Mouse (Mus musculus): ENCODE data around the gene Aatf. TPM values are rescaled to one million over a fixed set of nuclear protein-coding genes. Genes with fewer than 3 reads are reported as not detected.

The Aatf gene
- polyA plus RNA-seq, 1 experiment from 2014 or later = 63.2 TPM

- DNase-seq (ENCODE audit: extremely low spot score, low spot score) = no peak
- no peaks in the 10 kb centered on the region for H3K9me3 ChIP-seq
- WGBS = 95% methylated on average over 4 of the region's 4 CpGs
- H3K36me3 ChIP-seq (replicated peaks) = peaks cover 13% of the 10 kb centered on the region
- H3K27me3 ChIP-seq (ENCODE audit: poor library complexity, severe bottlenecking) = no peaks in the 10 kb centered on the region
- H3K27ac ChIP-seq = no peak overlapping the region
- H3K4me3 ChIP-seq = no peak overlapping the region
- peaks cover 16% of the 10 kb centered on the region for H3K4me1 ChIP-seq
Measured at GRCm38 (mm10) chr11:84475991-84476390, 37.3 kb downstream of the Aatf start.

- H3K27ac ChIP-seq = no peak overlapping the region
- no peaks in the 10 kb centered on the region for H3K27me3 ChIP-seq (ENCODE audit: poor library complexity, severe bottlenecking)
- no peak for DNase-seq (ENCODE audit: extremely low spot score, low spot score)
- no peaks in the 10 kb centered on the region for H3K4me1 ChIP-seq
- 89% methylated on average over 4 of the region's 4 CpGs for WGBS
- peaks cover 30% of the 10 kb centered on the region for H3K36me3 ChIP-seq (replicated peaks)
- no peaks in the 10 kb centered on the region for H3K9me3 ChIP-seq
- no peak overlapping the region for H3K4me3 ChIP-seq
Measured at GRCm38 (mm10) chr11:84473093-84473667, 40.1 kb downstream of the Aatf start.

- peaks cover 32% of the 10 kb centered on the region for H3K36me3 ChIP-seq (replicated peaks)
- no peaks in the 10 kb centered on the region for H3K4me1 ChIP-seq
- H3K27me3 ChIP-seq (ENCODE audit: poor library complexity, severe bottlenecking) = no peaks in the 10 kb centered on the region
- H3K27ac ChIP-seq = no peak overlapping the region
- DNase-seq (ENCODE audit: extremely low spot score, low spot score) = no peak
- 92% methylated on average over 5 of the region's 5 CpGs for WGBS
- H3K9me3 ChIP-seq = no peaks in the 10 kb centered on the region
- no peak overlapping the region for H3K4me3 ChIP-seq
Measured at GRCm38 (mm10) chr11:84464571-84464970, 48.8 kb downstream of the Aatf start.

DNA sequence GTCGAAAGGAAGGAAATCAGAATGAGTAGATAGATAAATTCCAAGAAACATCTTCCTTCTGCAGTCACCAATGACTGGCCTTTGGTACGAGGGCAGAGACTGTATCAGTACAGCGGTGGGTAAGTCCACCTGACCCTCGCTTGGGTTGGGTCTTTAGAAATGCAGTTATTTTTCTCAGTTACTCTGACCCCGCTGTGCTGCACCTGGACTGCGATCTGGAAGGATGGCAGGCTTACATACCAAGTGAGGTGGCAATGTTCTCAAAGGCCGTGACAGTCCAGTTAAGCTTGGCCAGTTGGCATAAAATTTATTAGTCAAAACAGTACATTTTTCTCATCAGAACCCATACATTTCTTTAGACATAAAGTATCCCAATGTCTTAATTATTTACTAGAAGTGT lies 59.4 kb downstream of the Aatf start:
- WGBS = 92% methylated on average over 7 of the region's 7 CpGs
- Histone ChIP-seq H3K27ac (no peak overlapping the region), H3K4me3 (no peak overlapping the region), H3K9me3 (no peaks in the 10 kb centered on the region), H3K27me3 (ENCODE audit: poor library complexity, severe bottlenecking) (no peaks in the 10 kb centered on the region), H3K36me3 (replicated peaks) (0 out of 2 replicates have a peak, but pooled peaks cover 4% of the 10 kb centered on the region), H3K4me1 (no peaks in the 10 kb centered on the region)
- no peak for DNase-seq (ENCODE audit: extremely low spot score, low spot score)

DNA sequence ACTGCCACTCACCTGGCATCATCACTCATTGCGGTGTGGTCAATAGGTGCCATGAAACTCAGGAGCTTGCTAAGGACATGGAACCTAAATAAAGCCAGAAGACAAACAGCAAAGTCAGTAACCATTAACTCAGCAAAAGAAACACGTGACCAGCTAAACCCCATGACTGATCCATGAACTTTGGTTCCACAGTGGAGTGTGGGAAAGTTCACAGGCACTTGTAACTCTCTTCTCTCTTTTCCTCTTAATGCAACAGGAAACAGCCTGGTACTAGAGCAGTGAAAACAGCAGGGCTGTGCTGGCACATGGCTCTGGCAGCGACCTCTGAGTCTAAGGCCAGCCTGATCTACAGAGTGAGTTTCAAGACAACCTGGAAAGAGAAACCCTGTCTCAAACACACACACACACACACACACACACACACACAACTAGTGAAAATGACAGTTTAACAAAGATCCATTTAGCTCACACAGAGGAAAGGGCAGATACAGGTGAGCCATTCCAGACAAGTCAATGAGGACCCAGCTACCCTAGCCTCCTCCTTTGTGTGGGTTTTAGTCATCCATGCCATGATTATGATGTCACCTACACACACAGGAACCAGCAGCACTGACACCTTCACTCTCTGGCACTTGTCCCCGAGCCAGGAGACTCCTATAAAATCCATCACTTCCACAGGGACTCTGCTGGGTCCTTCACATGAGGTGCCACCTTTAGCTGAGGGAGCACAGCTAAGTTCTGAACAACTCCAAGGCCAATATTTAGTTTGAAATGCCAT lies 70.6 kb downstream of the Aatf start:
- Histone ChIP-seq H3K9me3 (no peaks in the 10 kb centered on the region), H3K4me1 (no peaks in the 10 kb centered on the region), H3K27ac (no peak overlapping the region), H3K27me3 (ENCODE audit: poor library complexity, severe bottlenecking) (no peaks in the 10 kb centered on the region), H3K4me3 (no peak overlapping the region), H3K36me3 (replicated peaks) (peaks cover 20% of the 10 kb centered on the region)
- DNase-seq (ENCODE audit: extremely low spot score, low spot score) = no peak
- 94% methylated on average over 4 of the region's 4 CpGs for WGBS

- Histone ChIP-seq H3K27me3 (ENCODE audit: poor library complexity, severe bottlenecking) (no peaks in the 10 kb centered on the region), H3K36me3 (replicated peaks) (peaks cover 18% of the 10 kb centered on the region)
- WGBS = 93% methylated on average over 3 of the region's 3 CpGs
Measured at GRCm38 (mm10) chr11:84440402-84440801, 72.9 kb downstream of the Aatf start.

DNA sequence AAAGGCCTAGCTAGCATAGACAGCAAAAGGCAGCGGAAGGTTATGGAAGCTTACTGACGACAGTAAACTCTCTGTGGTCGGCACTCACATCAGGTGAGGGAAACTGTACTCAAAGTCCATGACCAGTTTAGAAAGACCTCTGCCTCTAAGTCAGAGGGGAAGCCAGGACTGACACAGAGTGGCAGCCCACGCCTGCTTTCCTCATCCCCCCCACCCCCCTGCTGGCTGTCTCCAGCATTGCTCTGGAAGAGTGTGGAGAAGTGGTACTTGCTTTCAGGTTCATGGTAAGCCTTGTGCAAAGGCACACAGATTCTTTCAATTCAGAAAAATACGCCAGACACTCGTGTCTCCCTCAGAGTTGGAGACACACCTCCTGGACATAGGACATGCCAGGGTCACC lies 78.4 kb downstream of the Aatf start:
- H3K27ac ChIP-seq = no peak overlapping the region
- DNase-seq (ENCODE audit: extremely low spot score, low spot score) = no peak
- H3K27me3 ChIP-seq (ENCODE audit: poor library complexity, severe bottlenecking) = no peaks in the 10 kb centered on the region
- no peaks in the 10 kb centered on the region for H3K9me3 ChIP-seq
- peaks cover 10% of the 10 kb centered on the region for H3K4me1 ChIP-seq
- WGBS = 73% methylated on average over 6 of the region's 6 CpGs
- no peak overlapping the region for H3K4me3 ChIP-seq
- peaks cover 5% of the 10 kb centered on the region for H3K36me3 ChIP-seq (replicated peaks)

More at GRCm38 (mm10) chr11:84440402-84440801, 72.9 kb downstream of the Aatf start:
- no peak for DNase-seq (ENCODE audit: extremely low spot score, low spot score)
- Histone ChIP-seq H3K27ac (no peak overlapping the region), H3K9me3 (no peaks in the 10 kb centered on the region), H3K4me3 (no peak overlapping the region), H3K4me1 (no peaks in the 10 kb centered on the region)

DNA sequence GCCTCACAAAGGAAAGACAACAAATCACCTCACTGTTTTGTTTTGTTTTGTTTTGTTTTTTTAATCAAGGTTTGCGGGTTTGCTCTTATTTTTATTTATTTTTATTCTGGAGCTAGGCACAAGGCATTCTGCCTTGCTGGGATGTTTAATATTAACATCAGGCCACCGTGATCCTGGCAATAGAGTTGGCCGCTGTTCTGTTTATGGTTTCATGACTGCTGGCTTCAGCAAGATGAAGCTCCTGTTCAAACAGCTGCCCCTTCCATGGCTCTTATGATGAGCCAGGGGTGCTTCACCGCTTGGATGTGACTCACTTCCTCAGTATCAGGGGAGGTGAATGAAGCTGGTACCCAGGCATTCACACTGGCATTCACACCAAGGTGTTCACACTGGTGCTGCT lies 83.0 kb downstream of the Aatf start:
- DNase-seq (ENCODE audit: extremely low spot score, low spot score) = no peak
- no peak overlapping the region for H3K27ac ChIP-seq
- WGBS = 93% methylated on average over 4 of the region's 4 CpGs

DNA sequence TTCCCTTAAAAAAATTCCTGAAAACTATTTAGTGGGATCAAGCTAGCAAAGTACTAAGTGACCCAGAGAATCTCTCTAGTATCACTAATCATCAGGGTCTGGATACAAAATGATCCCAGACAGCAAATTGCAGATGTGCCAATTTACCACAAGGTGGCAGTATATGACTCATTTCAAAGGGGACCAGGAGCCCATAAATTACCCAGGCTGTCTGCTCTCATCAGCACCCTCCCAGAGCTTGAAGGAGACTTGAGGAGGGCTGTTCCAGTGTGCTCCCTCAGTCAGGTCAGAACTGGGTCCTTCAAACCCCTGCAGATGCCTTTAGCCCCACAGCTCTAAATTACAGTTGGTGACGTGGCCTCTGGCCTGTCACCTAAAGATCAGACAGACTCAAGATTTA lies 83.7 kb downstream of the Aatf start:
- no peaks in the 10 kb centered on the region for H3K9me3 ChIP-seq
- no peak overlapping the region for H3K27ac ChIP-seq
- no peak for DNase-seq (ENCODE audit: extremely low spot score, low spot score)
- H3K4me3 ChIP-seq = no peak overlapping the region
- peaks cover 7% of the 10 kb centered on the region for H3K36me3 ChIP-seq (replicated peaks)
- H3K27me3 ChIP-seq (ENCODE audit: poor library complexity, severe bottlenecking) = no peaks in the 10 kb centered on the region
- 64% methylated on average over 1 of the region's 1 CpGs for WGBS
- H3K4me1 ChIP-seq = peaks cover 24% of the 10 kb centered on the region

More for the DNA sequence above, 83.0 kb downstream of the Aatf start:
- Histone ChIP-seq H3K36me3 (replicated peaks) (peaks cover 5% of the 10 kb centered on the region), H3K9me3 (no peaks in the 10 kb centered on the region), H3K4me3 (no peak overlapping the region), H3K4me1 (peaks cover 19% of the 10 kb centered on the region), H3K27me3 (ENCODE audit: poor library complexity, severe bottlenecking) (no peaks in the 10 kb centered on the region)

GRCm38 (mm10) chr11:84426633-84426998 lies 86.7 kb downstream of the Aatf start:
- H3K27me3 ChIP-seq (ENCODE audit: poor library complexity, severe bottlenecking) = no peaks in the 10 kb centered on the region
- H3K4me3 ChIP-seq = no peak overlapping the region
- H3K36me3 ChIP-seq (replicated peaks) = peaks cover 7% of the 10 kb centered on the region
- no peaks in the 10 kb centered on the region for H3K9me3 ChIP-seq
- no peak overlapping the region for H3K27ac ChIP-seq
- peaks cover 31% of the 10 kb centered on the region for H3K4me1 ChIP-seq
- DNase-seq (ENCODE audit: extremely low spot score, low spot score) = no peak
- 91% methylated on average over 5 of the region's 5 CpGs for WGBS

- Histone ChIP-seq H3K36me3 (replicated peaks) (peaks cover 7% of the 10 kb centered on the region), H3K27ac (no peak overlapping the region), H3K4me1 (peaks cover 27% of the 10 kb centered on the region), H3K9me3 (no peaks in the 10 kb centered on the region), H3K4me3 (no peak overlapping the region), H3K27me3 (ENCODE audit: poor library complexity, severe bottlenecking) (no peaks in the 10 kb centered on the region)
- 65% methylated on average over 13 of the region's 13 CpGs for WGBS
- DNase-seq (ENCODE audit: extremely low spot score, low spot score) = no peak
Measured at GRCm38 (mm10) chr11:84425736-84426632, 87.3 kb downstream of the Aatf start.

- Histone ChIP-seq H3K4me1 (peaks cover 24% of the 10 kb centered on the region), H3K4me3 (no peak overlapping the region), H3K36me3 (replicated peaks) (peaks cover 2% of the 10 kb centered on the region; the same call in 1 of the 2 replicates), H3K9me3 (no peaks in the 10 kb centered on the region), H3K27me3 (ENCODE audit: poor library complexity, severe bottlenecking) (no peaks in the 10 kb centered on the region), H3K27ac (no peak overlapping the region)
- no peak for DNase-seq (ENCODE audit: extremely low spot score, low spot score)
- 92% methylated on average over 6 of the region's 6 CpGs for WGBS
Measured at GRCm38 (mm10) chr11:84420779-84421178, 92.5 kb downstream of the Aatf start.

- Histone ChIP-seq H3K27me3 (ENCODE audit: poor library complexity, severe bottlenecking) (no peaks in the 10 kb centered on the region), H3K36me3 (replicated peaks) (no peaks in the 10 kb centered on the region), H3K9me3 (no peaks in the 10 kb centered on the region), H3K4me3 (no peak overlapping the region), H3K4me1 (peaks cover 49% of the 10 kb centered on the region), H3K27ac (peak overlapping the region; percentile 70)
- WGBS = 64% methylated on average over 6 of the region's 6 CpGs
- no peak for DNase-seq (ENCODE audit: extremely low spot score, low spot score)
Measured at GRCm38 (mm10) chr11:84413111-84413510, 100.2 kb downstream of the Aatf start.
